Mouse (Mus musculus) MEL (cell line): ENCODE results near the gene Zswim4. TPM values are rescaled to one million over a fixed set of nuclear protein-coding genes. Genes with fewer than 3 reads are reported as not detected.

Experiments
- DNase-seq: peaks from one replicate; pipeline ENCODE4 v3.0.0; 2011; ENCODE audit warnings: low read depth, low spot score
- H3K27ac ChIP-seq: 2 replicates; pipeline ENCODE4 v1.5.1; 2012; ENCODE audit warnings: low read depth, mild to moderate bottlenecking, control low read depth, low read length, moderate library complexity; ENCODE audit not compliant: control insufficient read depth
- H3K27me3 ChIP-seq, 2 experiments: fragments of 150-350 bp in 1 of 2; sonication (generic) in 1 of 2; 2 replicates each; pipeline ENCODE4 v1.6.1; 2012; ENCODE audit warnings: low read length in 2 of 2, mild to moderate bottlenecking in 2 of 2, improper control_type of control experiment in 1 of 2, moderate library complexity in 1 of 2; ENCODE audit not compliant: insufficient read depth in 2 of 2, control insufficient read depth in 1 of 2
- H3K36me3 ChIP-seq, 2 experiments: 2 replicates each; pipeline ENCODE4 v1.6.1; 2012 to 2014; ENCODE audit warnings: low read length in 2 of 2, improper control_type of control experiment in 1 of 2, inconsistent platforms in 1 of 2, mild to moderate bottlenecking in 1 of 2; ENCODE audit not compliant: insufficient read depth in 2 of 2, control insufficient read depth in 1 of 2
- H3K4me1 ChIP-seq, 2 experiments: fragments of 150-350 bp in 1 of 2; sonication (generic) in 1 of 2; 2 replicates each; pipeline ENCODE4 v1.6.1; 2012; ENCODE audit warnings: low read length in 2 of 2, improper control_type of control experiment in 1 of 2, mild to moderate bottlenecking in 1 of 2; ENCODE audit not compliant: insufficient read depth in 2 of 2, control insufficient read depth in 1 of 2
- H3K4me3 ChIP-seq, 2 experiments: fragments of 150-350 bp in 1 of 2; sonication (generic) in 1 of 2; 2 replicates each; pipeline ENCODE4 v1.5.1; 2012; ENCODE audit warnings: low read depth in 2 of 2, low read length in 2 of 2, mild to moderate bottlenecking in 2 of 2, moderate library complexity in 2 of 2, control low read depth in 1 of 2, improper control_type of control experiment in 1 of 2; ENCODE audit not compliant: control insufficient read depth in 1 of 2, insufficient read depth in 1 of 2
- H3K79me2 ChIP-seq: 2 replicates; pipeline ENCODE4 v1.6.1; 2012; ENCODE audit warnings: mild to moderate bottlenecking, low read length, moderate library complexity; ENCODE audit not compliant: control insufficient read depth, poor library complexity, insufficient read depth
- H3K9ac ChIP-seq: 2 replicates; pipeline ENCODE4 v1.6.1; 2012; ENCODE audit warnings: low read depth, mild to moderate bottlenecking, control low read depth, low read length, moderate library complexity; ENCODE audit not compliant: control insufficient read depth, poor library complexity, severe bottlenecking
- H3K9me3 ChIP-seq: fragments of 150-350 bp; sonication (generic); replicated peaks from 2 replicates; pipeline ENCODE4 v1.6.1; 2012; ENCODE audit warnings: mild to moderate bottlenecking, low read length, improper control_type of control experiment, moderate library complexity; ENCODE audit not compliant: insufficient read depth
- BHLHE40 ChIP-seq: IDR thresholded peaks from 2 replicates; pipeline ENCODE4 v1.6.1; 2012; ENCODE audit warnings: low read depth, mild to moderate bottlenecking, inconsistent platforms, low read length, improper control_type of control experiment, borderline replicate concordance
- CHD1 ChIP-seq: IDR thresholded peaks from 2 replicates; pipeline ENCODE4 v1.6.1; 2012; ENCODE audit warnings: low read depth, mild to moderate bottlenecking, inconsistent platforms, low read length, improper control_type of control experiment
- E2F4 ChIP-seq: IDR thresholded peaks from 2 replicates; pipeline ENCODE4 v1.6.1; 2011; ENCODE audit warnings: low read depth, low read length, improper control_type of control experiment, borderline replicate concordance
- EP300 ChIP-seq, 2 experiments: IDR thresholded peaks; 2 replicates each; pipeline ENCODE4 v1.6.1; 2011; ENCODE audit warnings: improper control_type of control experiment in 2 of 2, low read length in 2 of 2, low read depth in 1 of 2, mild to moderate bottlenecking in 1 of 2
- GABPA ChIP-seq: IDR thresholded peaks from 2 replicates; pipeline ENCODE4 v1.6.1; 2012; ENCODE audit warnings: low read depth, mild to moderate bottlenecking, inconsistent platforms, low read length, improper control_type of control experiment, moderate library complexity
- GATA1 ChIP-seq: IDR thresholded peaks from 2 replicates; pipeline ENCODE4 v1.6.1; 2011; ENCODE audit warnings: low read depth, low read length, improper control_type of control experiment
- HCFC1 ChIP-seq: IDR thresholded peaks from 2 replicates; pipeline ENCODE4 v1.6.1; 2012; ENCODE audit warnings: low read depth, mild to moderate bottlenecking, inconsistent platforms, low read length, improper control_type of control experiment, moderate library complexity
- JUND ChIP-seq: IDR thresholded peaks from 2 replicates; pipeline ENCODE4 v1.6.1; 2011; ENCODE audit warnings: low read depth, mild to moderate bottlenecking, improper control_type of control experiment, low read length
- KAT2A ChIP-seq: conservative IDR thresholded peaks from 2 replicates; pipeline ENCODE4 v1.6.1; 2012; ENCODE audit warnings: low read depth, low read length, improper control_type of control experiment, inconsistent platforms
- MAFK ChIP-seq: IDR thresholded peaks from 2 replicates; pipeline ENCODE4 v1.6.1; 2011; ENCODE audit warnings: low read depth, mild to moderate bottlenecking, low read length, improper control_type of control experiment, borderline replicate concordance
- MAX ChIP-seq: IDR thresholded peaks from 2 replicates; pipeline ENCODE4 v1.6.1; 2011; ENCODE audit warnings: low read length, improper control_type of control experiment
- MAZ ChIP-seq: IDR thresholded peaks from 2 replicates; pipeline ENCODE4 v1.6.1; 2012; ENCODE audit warnings: low read depth, mild to moderate bottlenecking, inconsistent platforms, low read length, improper control_type of control experiment
- MEF2A ChIP-seq: IDR thresholded peaks from 2 replicates; pipeline ENCODE4 v1.6.1; 2014; ENCODE audit warnings: low read depth, mild to moderate bottlenecking, inconsistent platforms, low read length, improper control_type of control experiment; ENCODE audit not compliant: poor library complexity, insufficient replicate concordance, severe bottlenecking; ENCODE audit errors: extremely low read depth
- MXI1 ChIP-seq: IDR thresholded peaks from 2 replicates; pipeline ENCODE4 v1.6.1; 2011; ENCODE audit warnings: mild to moderate bottlenecking, low read depth, low read length, improper control_type of control experiment
- MYC ChIP-seq: IDR thresholded peaks from 2 replicates; pipeline ENCODE4 v1.6.1; 2011; ENCODE audit warnings: low read depth, mild to moderate bottlenecking, low read length, improper control_type of control experiment, moderate library complexity
- NELFE ChIP-seq: IDR thresholded peaks from 2 replicates; pipeline ENCODE4 v1.6.1; 2011; ENCODE audit warnings: low read depth, low read length, improper control_type of control experiment
- NRF1 ChIP-seq: IDR thresholded peaks from 2 replicates; pipeline ENCODE4 v1.6.1; 2014; ENCODE audit warnings: low read depth, mild to moderate bottlenecking, inconsistent platforms, low read length, improper control_type of control experiment, moderate library complexity; ENCODE audit not compliant: poor library complexity, insufficient read depth, severe bottlenecking
- POLR2A ChIP-seq, 2 experiments: IDR thresholded peaks; 2 replicates each; pipeline ENCODE4 v1.6.1; 2011 to 2012; ENCODE audit warnings: low read length in 2 of 2, mild to moderate bottlenecking in 2 of 2, control low read depth in 1 of 2, improper control_type of control experiment in 1 of 2, low read depth in 1 of 2, moderate library complexity in 1 of 2; ENCODE audit not compliant: control insufficient read depth in 1 of 2, insufficient read depth in 1 of 2, poor library complexity in 1 of 2
- POLR2AphosphoS5 ChIP-seq: IDR thresholded peaks from 2 replicates; pipeline ENCODE4 v1.6.1; 2012; ENCODE audit warnings: low read depth, borderline replicate concordance, mild to moderate bottlenecking, inconsistent platforms, low read length, moderate library complexity, mixed read lengths
- RAD21 ChIP-seq: IDR thresholded peaks from 2 replicates; pipeline ENCODE4 v1.6.1; 2011; ENCODE audit warnings: mild to moderate bottlenecking, low read depth, low read length, improper control_type of control experiment
- RCOR1 ChIP-seq: IDR thresholded peaks from 2 replicates; pipeline ENCODE4 v1.6.1; 2012; ENCODE audit warnings: low read depth, mild to moderate bottlenecking, inconsistent platforms, low read length, improper control_type of control experiment
- SIN3A ChIP-seq: IDR thresholded peaks from 2 replicates; pipeline ENCODE4 v1.6.1; 2012; ENCODE audit warnings: low read length, improper control_type of control experiment, inconsistent platforms
- TAL1 ChIP-seq: IDR thresholded peaks from 2 replicates; pipeline ENCODE4 v1.6.1; 2012; ENCODE audit warnings: mild to moderate bottlenecking, inconsistent platforms, low read length, moderate library complexity, mixed read lengths
- TBP ChIP-seq: IDR thresholded peaks from 2 replicates; pipeline ENCODE4 v1.8.0; 2011; ENCODE audit warnings: low read depth, low read length, improper control_type of control experiment
- TCF12 ChIP-seq: IDR thresholded peaks from 2 replicates; pipeline ENCODE4 v1.6.1; 2014; ENCODE audit warnings: low read depth, mild to moderate bottlenecking, inconsistent platforms, low read length, improper control_type of control experiment, moderate library complexity
- UBTF ChIP-seq: IDR thresholded peaks from 2 replicates; pipeline ENCODE4 v1.6.1; 2012; ENCODE audit warnings: low read depth, mild to moderate bottlenecking, inconsistent platforms, low read length, improper control_type of control experiment, moderate library complexity, borderline replicate concordance; ENCODE audit not compliant: insufficient read depth
- USF1 ChIP-seq: IDR thresholded peaks from 2 replicates; pipeline ENCODE4 v1.6.1; 2014; ENCODE audit warnings: low read depth, mild to moderate bottlenecking, inconsistent platforms, low read length, improper control_type of control experiment, moderate library complexity
- USF2 ChIP-seq, 2 experiments: IDR thresholded peaks; 2 replicates each; pipeline ENCODE4 v1.6.1; 2011 to 2012; ENCODE audit warnings: improper control_type of control experiment in 2 of 2, low read length in 2 of 2, borderline replicate concordance in 1 of 2, inconsistent platforms in 1 of 2, low read depth in 1 of 2, mild to moderate bottlenecking in 1 of 2; ENCODE audit not compliant: insufficient read depth in 1 of 2
- ZC3H11A ChIP-seq: IDR thresholded peaks from 2 replicates; pipeline ENCODE4 v1.6.1; 2012; ENCODE audit warnings: low read depth, mild to moderate bottlenecking, inconsistent platforms, low read length, improper control_type of control experiment
- ZMIZ1 ChIP-seq: IDR thresholded peaks from 2 replicates; pipeline ENCODE4 v1.6.1; 2012; ENCODE audit warnings: low read depth, mild to moderate bottlenecking, inconsistent platforms, low read length, improper control_type of control experiment, moderate library complexity
- polyA plus RNA-seq, 2 experiments: library from polyadenylated mRNA; stranded (reverse) in 1 of 2; unstranded in 1 of 2; fragments of >175 nt in 1 of 2; fragments of >200 nt in 1 of 2; gene quantifications; 2 replicates each; pipeline versions ENCODE4 v1.2.1 to v1.2.4; 2012; ENCODE audit warnings: low replicate concordance in 2 of 2, low read depth in 1 of 2; ENCODE audit not compliant: insufficient read length in 2 of 2, insufficient read depth in 1 of 2, missing spikeins in 1 of 2
- total RNA-seq: library from RNA; depleted of rRNA; stranded (reverse); fragments of 300-350 nt; gene quantifications from 2 replicates; pipeline ENCODE4 v1.2.3, GENCODE M21; 2012

The Zswim4 gene
- total and polyA plus RNA-seq, 3 experiments = 3.6 to 7.4 TPM; not detected in 1

DNA sequence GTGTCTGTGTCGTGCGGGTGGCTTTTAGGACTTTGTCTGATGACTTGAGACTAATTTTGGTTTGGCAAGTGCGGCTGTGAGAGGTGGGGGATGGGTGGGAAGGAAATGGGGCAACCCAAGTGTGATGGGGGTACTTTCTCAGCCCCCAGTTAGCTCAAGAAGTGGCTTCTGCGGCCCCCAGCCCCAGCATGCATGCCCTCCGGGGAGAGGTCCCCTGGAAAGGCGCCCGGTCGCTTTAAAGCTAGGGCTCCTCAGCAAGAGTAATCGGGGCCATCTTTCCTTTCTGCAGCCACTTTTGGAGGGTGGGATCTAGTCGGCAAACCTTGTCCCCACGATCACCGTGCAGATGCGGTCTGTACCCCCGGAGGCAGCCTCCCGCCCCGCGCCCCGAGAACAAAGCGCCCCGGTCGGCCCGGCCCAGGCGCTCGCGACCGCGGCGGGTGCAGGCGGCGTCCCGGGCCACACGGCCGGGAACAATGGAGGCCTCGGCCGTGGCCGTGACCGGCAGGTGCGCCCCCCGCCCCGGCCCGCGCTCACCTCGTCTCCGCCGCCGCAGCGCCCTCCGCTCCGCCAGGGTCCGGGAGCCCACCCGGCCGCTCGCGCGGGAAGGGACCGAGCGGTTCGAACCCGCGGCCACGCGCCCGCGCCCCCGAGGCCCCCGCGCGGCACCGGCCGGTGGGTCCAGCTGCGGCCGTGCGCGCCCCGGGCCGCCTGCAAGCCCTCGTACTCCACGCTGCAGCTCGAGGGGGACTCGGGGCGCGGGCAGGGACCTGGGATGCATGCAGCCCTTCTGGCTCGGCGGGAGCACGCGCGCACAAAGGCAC, 53.4 kb downstream of the Zswim4 start:
- Histone ChIP-seq H3K79me2 (peaks cover 8% of the 10 kb centered on the region; the same call in 1 of the 2 replicates), H3K27me3 (no peaks in the 10 kb centered on the region), H3K27ac (no peak overlapping the region), H3K9me3 (no peaks in the 10 kb centered on the region), H3K36me3 (no peaks in the 10 kb centered on the region), H3K4me1 (peaks cover 2 to 11% of the 10 kb centered on the region in 2 experiments; a peak in 3 of 4 replicates), H3K9ac (peak overlapping the region; percentile 87), H3K4me3 (peak overlapping the region; percentile 75 to 97)
- peak; percentile 40 for DNase-seq
- TF ChIP-seq TBP (no peak), SIN3A (no peak; the same call in 1 of the 2 replicates), CHD1 (no peak), EP300 (IDR thresholded peaks at IDR 0.05; ENCODE audit: low read depth in 1 of 2, low read length in 2 of 2) (no peak), JUND (no peak), POLR2AphosphoS5 (no peak), GATA1 (no peak), HCFC1 (no peak), MEF2A (no peak), BHLHE40 (no peak), MYC (no peak), MAX (peak; percentile 54), NELFE (0 out of 2 replicates have a peak, but pooled peaks have one; percentile 36), USF2 (IDR thresholded peaks at IDR 0.05; ENCODE audit: borderline replicate concordance in 1 of 2, insufficient read depth in 1 of 2, low read depth in 1 of 2, low read length in 2 of 2) (no peak), GABPA (no peak), MAFK (no peak), POLR2A (IDR thresholded peaks at IDR 0.05; ENCODE audit: control insufficient read depth in 1 of 2, insufficient read depth in 1 of 2, low read depth in 1 of 2, low read length in 2 of 2, poor library complexity in 1 of 2) (peak in 1 of 2 experiments; percentile 72; a peak in 3 of 4 replicates), MAZ (0 out of 2 replicates have a peak, but pooled peaks have one; percentile 11), E2F4 (no peak), NRF1 (0 out of 2 replicates have a peak, but pooled peaks have one; percentile 11), KAT2A (no peak), TCF12 (no peak), MXI1 (no peak), USF1 (no peak), ZC3H11A (no peak), TAL1 (no peak), RCOR1 (no peak), RAD21 (no peak), UBTF (0 out of 2 replicates have a peak, but pooled peaks have one; percentile 52), ZMIZ1 (no peak)
